Mouse (Mus musculus): ENCODE data around the gene 4930512M02Rik.
"Not testable (repeated sequence)": the region's sequence is repeated elsewhere in the genome, so short reads cannot be mapped to it uniquely, and the experiment has no call there.

Gene 4930512M02Rik

DNA sequence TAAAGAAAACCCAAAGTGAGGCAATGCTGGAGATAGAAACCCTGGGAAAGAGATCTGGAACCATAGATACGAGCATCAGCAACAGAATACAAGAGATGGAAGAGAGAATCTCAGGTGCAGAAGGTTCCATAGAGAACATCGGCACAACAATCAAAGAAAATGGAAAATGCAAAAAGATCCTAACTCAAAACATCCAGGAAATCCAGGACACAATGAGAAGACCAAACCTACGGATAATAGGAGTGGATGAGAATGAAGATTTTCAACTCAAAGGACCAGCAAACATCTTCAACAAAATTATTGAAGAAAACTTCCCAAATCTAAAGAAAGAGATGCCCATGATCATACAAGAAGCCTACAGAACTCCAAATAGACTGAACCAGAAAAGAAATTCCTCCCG lies at the start of gene 4930512M02Rik:
Gene 4930512M02Rik, minus strand, starts transcription at position 101 of the 400 bp plus-strand sequence.
- not testable (repeated sequence) for DNase-seq (ENCODE audit: low read depth)

DNA sequence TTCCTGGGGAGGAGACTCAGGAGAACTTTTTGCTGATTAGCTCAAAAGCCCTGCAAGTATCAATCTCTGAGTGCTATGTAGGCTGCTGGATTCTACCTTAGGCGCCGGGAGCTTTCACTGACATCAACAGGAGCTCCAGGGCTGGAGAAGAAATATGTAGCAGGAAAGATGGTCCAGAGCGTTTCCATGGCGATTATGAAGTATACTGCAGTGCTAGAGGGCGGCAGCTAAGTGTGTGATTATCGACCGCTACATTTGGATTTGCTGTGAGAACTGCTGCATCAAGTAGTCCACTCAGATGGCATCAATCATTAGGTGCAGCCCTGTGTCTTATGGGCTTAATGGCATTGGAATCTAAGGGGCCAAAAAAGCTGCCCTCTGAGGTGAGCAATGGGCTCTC lies 49.5 kb upstream of the 4930512M02Rik start:
- DNase-seq (ENCODE audit: low read depth), result no peak

DNA sequence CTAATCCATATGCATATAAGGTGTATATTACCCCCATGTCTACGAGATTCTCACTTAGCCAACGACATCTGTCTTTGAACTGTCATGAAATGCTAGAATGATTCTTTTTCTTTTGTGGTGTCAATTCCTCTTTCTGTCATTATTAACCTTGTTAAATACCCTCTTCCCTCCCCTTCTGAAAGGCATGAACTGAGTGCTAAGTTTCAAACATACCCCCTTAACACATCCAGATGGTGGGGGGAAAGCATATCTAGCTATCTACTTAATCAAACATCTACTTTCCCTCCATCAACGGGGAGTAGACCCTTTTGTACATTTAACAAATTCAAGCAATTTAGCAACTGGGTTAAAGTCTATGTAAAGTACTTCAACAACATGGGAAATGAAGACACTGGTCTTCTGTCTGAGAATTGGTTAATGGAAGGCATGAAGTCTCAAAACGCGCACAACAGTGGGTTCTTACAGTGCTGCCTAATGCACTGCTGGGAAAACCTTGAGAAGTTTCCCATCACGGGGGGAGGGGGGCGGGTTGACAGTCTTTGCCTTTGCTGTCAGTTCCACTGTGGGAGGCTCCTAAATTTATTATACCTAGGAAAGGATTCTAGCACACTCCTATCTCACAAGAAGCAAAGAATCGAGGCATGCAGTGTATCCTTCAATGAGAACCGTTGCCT lies 48.6 kb upstream of the 4930512M02Rik start:
- no peak for DNase-seq (ENCODE audit: low read depth)

DNA sequence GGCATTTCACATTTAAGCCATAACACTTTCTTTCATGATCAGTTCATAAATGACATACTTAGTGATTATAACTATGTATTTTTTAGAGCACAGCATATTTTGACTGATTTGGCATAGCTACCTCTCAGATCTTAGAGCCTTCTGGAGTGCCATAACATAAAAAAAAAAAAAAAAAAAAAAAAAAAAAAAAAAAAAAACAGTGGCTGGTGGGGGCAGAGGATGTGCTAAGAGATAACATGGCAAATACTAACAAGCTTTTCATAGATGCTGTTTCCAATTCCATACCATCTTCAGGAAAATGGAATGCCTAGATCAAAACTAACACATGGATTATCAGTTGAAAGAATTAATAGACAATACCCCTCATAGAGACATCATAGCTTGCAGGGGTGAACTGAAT lies 47.4 kb upstream of the 4930512M02Rik start:
- DNase-seq (ENCODE audit: low read depth), result no peak

DNA sequence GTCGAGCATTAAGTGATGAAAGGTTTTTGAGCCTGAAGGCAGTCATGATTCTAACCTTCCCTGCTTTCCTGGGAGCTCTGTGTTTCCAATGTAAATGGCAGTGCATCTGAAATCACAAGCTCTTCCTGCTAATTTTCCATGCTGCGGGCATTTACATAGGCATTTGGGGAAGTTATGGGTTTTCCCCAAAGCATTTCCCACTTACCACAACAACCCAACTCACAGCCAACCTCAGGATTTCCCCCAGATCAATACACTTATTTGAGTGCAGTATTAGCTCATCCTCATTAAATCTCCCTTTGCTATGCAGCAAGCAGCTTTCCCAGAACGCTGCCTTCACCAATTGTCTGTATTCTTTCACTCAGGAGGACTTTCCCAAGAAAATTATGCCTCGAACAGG lies 45.3 kb upstream of the 4930512M02Rik start:
- DNase-seq (ENCODE audit: low read depth), result no peak

DNA sequence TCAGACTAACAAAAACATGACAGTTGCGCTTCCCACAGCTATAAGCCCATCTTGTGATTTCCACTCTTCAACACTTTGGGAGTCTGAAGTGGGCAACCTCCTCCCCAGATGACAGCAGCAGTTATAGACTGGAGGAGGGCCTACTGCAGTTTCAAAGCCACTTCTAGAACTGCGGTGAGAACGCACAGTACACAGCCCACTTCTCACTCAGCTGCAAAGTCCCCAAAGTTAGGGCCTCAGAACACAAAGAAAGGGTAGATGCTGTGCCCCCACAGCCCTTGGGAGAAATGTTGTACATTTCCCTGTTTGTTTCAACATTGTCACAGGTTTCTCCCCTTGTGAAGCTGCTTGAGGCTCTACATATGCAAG lies 40.3 kb upstream of the 4930512M02Rik start:
- no peak for DNase-seq (ENCODE audit: low read depth)

DNA sequence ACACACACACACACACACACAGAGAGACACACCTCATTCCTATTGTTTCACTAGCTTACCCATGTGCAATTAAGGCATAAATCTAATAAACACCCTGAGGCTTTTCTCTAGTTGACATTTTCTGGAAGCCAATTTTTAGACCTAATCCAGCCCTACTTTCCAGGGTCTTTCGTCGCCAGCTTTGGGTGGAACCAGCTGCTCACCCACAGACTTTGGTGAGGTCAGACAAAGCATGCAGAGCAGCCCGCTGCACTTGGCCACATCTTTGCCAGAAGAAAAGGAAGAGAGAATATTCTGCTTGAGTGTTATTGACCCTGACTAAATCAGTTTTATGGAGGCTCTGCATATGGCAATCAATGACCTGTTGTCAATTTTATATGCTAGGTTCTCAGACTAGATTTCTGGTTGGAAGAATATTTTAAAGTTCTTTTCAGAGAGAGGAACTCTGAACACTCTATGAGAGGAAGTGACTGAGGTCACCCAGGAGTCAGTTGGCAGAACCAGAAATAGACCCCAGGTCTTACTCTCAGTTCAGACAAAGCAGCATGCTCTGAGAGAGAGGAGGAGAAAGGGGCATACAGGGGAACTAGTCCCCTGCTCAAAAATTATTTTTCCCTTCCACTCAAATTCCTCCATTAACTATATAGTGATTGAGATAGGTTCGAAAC lies 39.8 kb upstream of the 4930512M02Rik start:
- DNase-seq (ENCODE audit: low read depth), result no peak

DNA sequence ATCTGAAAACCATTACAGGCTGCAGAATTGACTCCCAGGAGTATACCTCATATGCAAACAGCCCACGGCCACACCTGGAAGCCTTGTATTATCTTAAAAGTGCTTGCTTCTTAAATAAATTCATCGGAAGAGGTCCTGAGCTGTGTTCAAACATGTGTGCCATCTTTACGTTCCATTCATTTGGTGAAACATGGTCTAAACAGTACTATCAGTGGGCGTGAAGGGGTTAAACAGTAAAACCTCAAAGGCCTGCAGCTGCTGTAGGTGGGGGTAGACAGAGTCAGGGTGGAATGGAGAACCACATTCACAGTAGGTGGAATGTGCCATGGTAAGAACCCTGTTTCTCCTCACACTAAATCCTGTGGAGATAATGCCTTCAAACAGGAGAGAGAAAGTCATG lies 33.0 kb upstream of the 4930512M02Rik start:
- no peak for DNase-seq (ENCODE audit: low read depth)

GRCm38 (mm10) chr11:11658834-11659233 lies 31.2 kb upstream of the 4930512M02Rik start:
- DNase-seq (ENCODE audit: low read depth), result no peak

- no peak for DNase-seq (ENCODE audit: low read depth)
These were observed 30.0 kb upstream of the 4930512M02Rik start for GRCm38 (mm10) chr11:11657634-11658033.

DNA sequence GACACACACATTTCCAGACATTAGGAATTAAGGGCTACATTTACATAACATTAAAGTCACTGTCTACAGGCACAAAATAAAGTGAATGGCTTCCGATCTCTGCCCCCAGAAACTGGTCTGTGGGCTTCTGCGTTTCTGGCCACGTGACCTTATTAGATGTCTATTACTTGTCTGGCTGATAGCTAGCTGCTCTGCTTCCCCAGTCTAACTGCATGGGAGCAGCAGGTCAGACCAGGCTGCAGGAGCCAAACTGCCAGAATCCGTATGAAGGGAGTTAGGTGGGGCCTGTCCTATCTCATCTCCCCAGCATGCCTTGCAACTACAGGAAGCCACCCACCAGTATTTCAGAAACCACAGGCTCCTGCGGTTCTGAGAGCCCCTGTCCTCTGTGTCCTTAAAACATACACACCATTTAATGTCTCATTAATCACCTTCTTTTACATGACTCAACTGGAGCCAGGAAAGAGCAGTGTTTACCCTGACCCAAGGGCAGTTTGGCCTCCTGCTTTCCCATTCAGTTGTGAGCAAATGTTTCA lies 29.4 kb upstream of the 4930512M02Rik start:
- peak; percentile 74 for DNase-seq (ENCODE audit: low read depth)

DNA sequence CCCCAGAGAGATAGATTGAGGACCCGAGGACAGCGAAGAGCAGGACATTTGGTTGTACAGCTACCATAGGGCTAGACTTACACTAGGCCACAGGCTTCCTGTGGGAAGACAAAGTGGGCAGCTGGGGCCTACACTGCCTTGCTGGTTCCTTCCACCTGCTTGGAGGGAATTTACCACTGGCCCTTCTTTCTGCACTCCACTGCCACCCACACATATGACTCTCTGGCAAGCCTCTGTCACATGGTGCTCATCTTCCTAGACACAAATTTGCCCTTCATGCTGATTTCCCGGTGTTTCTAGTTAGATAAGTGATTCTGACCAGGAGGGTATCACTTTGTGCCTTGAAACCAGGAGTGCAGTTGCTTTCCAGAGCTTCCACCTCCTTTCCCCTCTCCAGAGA lies 28.8 kb upstream of the 4930512M02Rik start:
- DNase-seq (ENCODE audit: low read depth), result peak; percentile 53

DNA sequence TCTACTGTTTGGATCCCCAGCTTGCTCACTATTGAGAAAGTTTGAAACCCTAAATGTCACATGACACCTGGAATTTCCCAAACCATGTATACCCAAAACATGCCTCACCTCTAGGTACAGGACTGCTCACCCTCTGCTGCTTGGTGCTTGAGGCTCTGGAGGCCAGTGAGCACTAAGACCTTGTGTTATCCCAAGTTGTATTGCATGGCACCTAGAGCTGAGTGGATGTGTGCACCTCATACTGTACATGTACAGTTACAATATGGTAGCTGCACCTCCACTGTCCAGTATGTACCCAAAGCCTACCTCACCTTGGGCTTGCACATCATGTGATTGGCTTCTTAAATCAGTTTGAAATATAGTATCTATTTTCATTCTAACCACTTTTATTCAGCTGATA lies 16.7 kb upstream of the 4930512M02Rik start:
- no peak for DNase-seq (ENCODE audit: low read depth)

DNA sequence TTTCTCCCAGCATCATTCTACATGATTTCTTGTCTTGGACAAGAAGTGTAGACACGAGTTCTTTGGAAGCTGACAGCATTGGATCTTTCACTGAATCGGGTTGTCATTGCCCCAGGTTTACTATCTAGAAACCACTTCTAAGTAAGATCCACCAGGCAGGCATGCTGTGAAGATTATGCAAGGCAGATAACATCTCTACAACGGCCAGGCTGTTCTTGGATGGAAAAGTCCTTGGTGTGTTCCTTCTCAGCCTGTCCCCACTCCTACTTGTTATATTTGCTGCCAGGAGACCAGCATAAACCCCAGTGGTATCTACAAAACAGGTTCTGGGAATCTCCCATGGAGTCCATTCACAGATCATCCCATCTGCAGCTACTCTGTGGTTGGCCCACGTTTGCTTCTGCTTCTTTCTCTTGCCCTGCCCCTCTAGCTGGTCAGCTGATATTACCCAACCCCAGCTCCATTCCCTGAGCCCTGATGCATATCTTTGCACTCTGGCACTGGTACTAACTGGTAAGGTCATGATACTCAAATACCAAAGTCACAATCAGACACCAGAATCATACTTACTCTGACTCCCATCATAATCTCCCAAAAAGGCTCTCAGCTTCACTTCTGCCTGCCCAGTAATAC lies 3.4 kb downstream of the 4930512M02Rik start:
- DNase-seq (ENCODE audit: low read depth), result no peak

DNA sequence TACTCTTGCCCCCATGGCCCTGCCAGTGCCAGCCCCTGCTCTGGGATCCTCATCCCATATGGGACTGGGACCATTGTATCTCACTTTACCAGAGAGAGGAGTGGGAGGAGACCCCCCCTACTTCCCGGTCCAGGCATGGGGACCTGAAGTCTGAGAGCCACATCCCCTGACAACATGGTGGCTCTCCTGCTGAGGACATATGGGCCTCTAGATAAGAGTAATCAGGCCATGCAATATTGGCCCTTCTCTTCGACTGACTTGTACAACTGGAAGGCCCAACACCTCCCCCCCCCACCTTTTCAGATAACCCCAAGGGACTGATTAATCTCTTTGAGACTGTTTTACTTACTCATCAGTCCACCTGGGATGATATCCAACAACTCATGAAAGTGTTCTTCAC lies 18.4 kb downstream of the 4930512M02Rik start:
- DNase-seq (ENCODE audit: low read depth), result no peak

DNA sequence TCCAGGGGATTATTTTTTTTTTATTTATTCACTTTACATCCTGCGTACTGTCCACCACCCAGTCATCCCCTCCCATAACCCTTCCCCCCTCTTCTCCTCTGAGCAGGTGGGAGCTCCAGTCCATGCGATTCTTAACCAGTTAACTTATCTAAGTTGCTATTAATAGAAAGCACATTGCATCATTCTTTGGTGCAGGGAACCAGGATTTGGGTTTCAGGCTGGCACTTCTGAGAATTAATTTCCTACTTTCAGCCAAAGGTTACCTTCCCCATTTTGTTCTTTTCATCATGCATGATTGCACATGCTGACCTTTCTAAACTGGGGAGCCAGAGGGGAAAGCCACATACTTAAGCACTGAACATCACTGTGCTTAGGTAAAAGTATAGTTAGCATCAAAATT lies 40.3 kb downstream of the 4930512M02Rik start:
- no peak for DNase-seq (ENCODE audit: low read depth)

GRCm38 (mm10) chr11:11586423-11586822 lies 41.2 kb downstream of the 4930512M02Rik start:
- no peak for DNase-seq (ENCODE audit: low read depth)

DNA sequence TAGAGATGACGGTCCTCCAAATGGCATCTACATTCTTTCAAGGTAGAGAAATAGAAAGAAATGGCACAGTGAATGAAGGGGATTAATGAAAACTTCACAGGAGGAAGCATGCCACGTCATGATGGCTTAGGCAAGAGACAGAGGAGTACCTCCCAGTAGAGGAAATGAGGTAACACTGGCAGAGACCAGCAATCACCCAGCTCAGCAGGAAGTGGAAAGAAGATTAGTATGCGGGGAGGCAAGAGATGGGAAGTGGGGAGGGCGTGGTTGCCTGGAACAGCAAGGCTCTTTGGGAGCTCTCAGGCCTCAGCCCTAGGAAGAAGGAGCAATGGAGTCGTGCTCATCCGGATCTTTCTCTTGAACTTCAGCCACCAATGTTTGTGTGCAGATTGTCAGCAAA lies 53.9 kb downstream of the 4930512M02Rik start:
- DNase-seq (ENCODE audit: low read depth), result peak; percentile 71

DNA sequence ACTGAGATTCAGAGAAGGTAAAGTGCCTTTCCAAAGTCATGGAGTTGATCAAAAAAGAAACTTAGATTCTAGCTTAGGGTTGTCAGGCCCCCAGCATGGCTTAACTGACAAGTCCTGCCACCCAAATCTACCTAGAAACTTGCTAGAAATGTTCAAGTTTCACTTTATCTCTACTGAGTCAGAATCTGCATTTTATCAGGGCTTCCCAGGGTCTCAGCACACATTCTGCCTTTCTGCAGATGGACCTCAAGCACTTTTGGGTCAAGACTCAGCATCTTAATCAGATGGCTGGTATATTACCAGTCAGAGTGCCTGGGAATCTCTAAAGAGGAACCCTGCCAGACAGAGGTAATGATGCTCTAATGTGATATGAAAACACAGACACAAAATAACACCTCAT lies 56.9 kb downstream of the 4930512M02Rik start:
- DNase-seq (ENCODE audit: low read depth), result no peak

DNA sequence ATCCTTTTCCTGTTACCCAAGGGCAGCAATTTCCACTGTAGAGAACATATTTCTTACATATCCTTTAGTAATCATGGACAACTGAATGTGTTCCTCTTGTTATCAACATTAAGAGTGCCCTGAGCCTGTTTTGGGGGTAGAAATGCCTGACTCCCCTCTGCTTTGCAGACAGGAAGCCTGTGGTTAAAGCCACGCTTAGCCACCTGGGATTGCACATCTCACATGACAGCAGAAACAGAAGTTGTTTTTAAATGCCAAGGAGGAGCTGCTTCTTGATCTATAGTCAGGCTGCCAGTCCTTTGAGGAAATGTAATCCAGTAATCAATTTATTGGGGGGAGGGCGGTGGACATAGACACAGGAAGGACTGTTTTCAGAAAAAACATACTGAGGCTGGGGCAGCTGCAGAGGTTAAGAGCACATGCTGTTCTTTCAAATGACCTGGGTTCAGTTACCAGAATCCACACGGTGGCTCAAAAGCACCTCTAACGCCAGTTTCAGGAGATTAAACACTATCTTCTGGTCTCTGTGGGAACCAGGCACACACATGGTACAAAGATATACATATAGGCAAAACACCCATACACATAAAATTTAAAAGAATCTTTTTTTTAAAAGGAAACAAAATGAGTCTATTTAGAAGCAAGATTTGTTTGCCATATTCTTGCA lies 58.0 kb downstream of the 4930512M02Rik start:
- peak; percentile 64 for DNase-seq (ENCODE audit: low read depth)

DNA sequence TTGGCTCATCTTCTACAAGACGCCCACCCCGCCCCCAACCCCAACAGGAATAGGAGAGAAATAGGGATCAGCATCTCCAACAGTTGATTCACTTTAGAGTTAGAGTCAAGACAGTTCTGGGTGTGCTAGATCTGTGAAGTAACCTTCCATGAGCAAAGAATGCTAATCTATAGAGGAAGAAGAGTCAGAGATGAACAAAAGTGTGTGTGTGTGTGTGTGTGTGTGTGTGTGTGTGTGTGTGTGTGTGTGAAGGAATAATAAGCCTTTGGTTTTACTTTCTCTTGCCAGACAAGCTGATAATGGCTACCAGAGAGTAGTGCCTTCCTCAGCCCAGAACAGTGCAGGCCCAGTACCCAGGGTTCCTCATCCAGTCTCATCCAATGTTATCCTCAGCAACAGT lies 59.6 kb downstream of the 4930512M02Rik start:
- DNase-seq (ENCODE audit: low read depth), result no peak

- DNase-seq (ENCODE audit: low read depth), result no peak
These were observed 62.4 kb downstream of the 4930512M02Rik start for GRCm38 (mm10) chr11:11565146-11565820.

Data from induced T-regulatory cell, adult 2 months (primary cell).